Mouse (Mus musculus) spleen, adult 12 weeks (tissue): ENCODE data around the gene Fermt2.

ENCODE experiments used
- DNase-seq: peaks from one replicate; pipeline ENCODE4 v3.0.0; 2022; ENCODE audit warnings: low spot score

Fermt2 gene

DNA sequence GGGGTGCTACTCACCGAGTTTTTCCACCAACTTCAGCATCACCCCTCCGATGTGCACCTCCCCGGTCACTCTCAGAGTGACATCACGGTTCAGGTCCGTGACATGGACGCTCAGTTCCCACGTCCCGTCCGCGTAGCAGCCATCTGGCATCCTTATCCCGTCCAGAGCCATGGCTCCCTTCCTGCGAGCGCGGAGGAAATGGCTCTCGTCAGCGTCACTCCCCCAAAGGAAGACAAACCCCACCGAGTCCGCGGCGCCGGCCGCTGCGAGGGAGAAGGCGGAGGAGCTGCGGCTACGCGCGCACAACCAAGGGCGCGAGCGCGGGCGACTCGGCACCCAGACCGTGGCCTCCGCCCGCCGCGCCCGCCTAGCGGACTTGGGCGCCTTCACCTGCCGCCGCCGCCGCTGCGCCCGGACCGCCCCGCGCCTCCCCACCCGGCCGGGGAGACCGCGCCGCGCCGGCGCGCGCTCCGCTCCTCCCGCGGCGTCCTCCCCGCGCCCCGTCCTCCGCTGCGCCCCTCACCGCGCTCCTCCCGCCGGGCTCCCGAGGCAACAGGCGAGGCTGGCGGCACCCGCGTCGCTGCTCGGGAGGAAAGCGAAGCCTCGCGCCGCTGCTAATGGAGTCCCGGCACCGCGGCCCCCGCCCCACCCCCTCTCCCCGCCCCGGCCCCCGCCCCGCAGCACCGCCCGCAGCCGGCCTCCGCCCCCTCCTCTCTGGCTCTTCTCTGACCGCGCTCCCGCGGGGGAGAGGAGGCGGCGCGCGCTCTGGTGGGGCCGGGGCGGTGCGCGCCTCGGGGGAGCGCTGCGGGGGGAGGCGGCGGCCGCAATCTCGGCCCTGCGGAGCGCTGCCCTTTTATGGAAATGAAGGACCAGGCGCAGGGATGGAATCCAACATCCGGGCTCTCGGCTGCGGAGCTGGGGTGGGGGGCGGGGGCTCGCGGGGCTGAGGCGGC lies at the start of gene Fermt2:
Fermt2 (minus strand) TSS at position 708 of the 953 bp plus-strand sequence.
- DNase-seq: no peak

DNA sequence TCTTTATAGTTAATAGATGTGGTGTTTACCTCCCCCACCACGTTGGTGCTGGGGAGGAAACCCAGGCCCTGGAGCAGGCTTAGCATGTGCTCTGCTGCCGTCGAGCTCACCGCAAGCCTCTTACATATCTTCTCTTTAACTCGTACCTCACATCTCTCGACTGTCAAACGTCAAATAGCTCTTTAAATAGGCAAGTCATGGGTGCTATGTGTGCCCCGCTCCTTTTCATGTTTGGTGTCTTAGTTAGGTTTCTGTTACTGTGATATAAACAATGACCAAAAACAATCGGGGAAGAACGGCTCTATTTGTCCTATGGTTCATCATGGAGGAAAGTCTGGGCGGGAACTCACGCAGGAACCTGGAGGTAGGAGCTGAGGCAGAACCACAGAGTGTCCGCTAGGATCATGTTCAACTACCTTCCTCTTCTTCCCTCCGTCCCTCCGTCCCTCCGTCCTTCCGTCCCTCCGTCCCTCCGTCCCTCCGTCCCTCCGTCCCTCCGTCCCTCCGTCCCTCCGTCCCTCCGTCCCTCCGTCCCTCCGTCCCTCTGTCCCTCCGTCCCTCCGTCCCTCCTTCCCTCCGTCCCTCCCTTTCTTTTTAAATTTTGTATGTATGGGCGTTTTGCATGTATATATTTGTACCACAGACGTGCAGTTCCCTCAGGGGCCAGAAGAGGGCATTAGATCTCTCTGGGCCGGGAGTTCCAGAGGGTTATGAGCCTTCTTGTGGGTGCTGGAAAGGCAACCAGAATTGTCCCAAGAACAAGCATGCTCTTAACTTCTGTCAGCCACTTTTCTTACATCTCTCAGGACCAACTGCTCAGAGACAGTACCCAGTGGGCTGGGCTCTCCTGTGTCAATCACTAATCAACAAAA lies 36.4 kb upstream of the Fermt2 start:
- DNase-seq: peak; percentile 47

DNA sequence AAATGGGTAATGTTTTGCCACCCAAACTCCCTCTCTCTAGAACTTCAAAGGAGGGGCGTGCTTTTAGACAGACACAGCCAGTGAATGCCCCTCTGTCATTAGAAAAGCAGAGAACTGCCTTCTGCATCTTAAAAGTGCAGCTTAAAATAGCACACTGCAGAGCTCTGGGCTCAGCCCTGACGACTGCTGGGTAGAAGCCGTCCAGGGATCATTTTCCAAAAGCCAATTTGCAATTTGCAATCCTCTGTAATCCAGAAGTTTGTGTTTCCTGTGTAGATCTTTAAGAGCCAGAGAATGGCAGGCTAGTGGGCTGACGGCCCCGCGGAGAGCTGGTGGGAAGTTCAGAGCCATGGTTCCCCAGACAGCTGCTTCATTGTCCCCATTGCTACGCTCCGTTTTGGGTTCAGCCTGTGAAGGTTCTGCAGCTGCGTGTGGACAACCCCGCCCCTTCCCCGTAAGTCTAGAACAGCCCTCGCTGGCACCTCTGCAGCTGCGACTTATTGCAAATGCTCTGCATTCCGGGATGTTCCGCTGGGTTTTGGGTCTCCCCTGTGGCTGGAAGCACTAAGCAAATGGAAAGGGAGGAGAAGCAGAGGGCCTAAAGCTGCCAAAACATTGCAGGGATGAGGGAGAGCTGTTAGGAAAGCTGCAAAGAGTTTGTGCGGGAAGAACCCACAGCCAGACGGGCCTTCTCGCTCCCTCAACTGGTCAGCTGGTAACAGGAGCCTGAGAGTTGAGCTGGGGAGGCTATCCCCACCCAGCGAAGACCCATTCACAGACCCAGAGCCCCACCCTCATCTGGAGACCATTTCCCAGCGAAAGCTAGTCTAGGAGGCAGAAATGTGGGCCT lies 35.5 kb upstream of the Fermt2 start:
- no peak for DNase-seq

DNA sequence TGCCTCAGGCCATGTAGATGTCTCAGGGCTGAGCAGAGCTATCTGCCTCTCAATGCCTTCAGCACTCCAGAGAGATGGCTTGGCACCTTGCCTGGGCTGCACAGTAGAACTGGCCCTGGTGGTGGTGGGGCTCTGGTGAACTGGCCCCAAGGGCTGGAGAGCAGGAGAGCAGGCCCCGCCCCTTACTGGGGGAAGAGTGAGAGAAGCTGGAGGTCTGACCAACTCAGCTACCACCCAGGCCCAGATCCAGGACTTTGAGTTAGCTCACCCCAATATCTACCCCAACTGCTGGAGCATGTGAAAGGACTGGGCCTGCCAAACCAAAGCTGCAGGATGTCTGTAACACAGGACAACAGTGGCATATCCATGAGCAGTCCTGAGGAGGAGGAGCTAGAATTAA lies 33.7 kb upstream of the Fermt2 start:
- no peak for DNase-seq

DNA sequence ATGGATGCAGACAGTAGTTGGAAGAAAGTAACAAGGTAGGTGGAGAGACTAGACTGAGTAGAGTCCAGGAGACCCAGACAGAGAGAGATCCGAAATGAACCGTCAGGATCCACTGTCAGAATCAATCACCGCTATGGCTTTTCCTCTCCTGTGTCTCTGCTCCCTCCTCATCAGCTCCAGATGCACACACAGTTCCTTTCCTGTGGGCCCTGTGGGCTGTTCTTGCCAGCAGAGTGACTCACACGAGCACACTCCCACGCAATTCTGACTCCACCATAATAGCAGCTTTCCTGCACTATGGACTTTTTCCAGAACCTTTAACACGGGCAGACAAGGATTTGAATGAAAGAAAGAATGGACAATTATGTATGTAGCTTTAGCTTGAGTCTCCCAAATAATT lies 31.8 kb upstream of the Fermt2 start:
- DNase-seq: no peak

DNA sequence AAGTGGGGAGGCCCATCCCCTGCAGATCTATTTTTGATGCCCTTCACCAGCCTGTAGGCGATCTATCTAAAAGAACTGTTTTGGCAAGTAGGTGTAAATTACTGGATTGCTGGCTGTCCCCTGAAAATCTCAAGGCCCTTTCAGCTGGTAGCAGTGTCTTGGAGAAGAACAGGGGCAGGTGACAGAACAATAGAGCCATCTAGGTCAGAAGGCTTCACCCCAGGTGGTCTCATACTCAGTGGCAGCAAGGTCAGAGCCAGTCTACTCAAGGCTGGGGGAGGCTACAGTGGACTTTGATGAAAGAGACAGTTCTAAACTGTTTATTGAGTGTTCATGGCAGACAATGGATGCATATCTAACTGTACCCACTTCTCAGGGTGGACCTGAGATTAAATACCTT lies 29.1 kb upstream of the Fermt2 start:
- no peak for DNase-seq

DNA sequence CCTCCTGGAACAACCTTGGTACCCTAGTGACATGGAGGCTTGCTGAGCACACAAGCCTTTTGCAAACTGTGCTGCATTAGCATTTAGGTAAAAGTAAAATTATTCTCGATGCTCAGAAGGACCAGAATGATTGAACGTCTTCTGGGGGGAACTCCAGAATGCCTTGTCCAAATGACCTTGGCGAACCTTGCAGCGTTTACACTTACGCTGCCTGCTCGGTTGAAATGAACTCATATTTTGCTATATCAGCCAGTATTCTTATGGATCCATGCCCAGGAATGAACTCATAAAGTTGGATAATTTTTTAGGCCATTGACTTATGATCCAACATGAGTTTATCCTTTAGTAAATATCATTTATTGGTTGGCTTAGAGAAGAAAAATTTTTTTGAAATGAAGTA lies 24.4 kb upstream of the Fermt2 start:
- DNase-seq: no peak

DNA sequence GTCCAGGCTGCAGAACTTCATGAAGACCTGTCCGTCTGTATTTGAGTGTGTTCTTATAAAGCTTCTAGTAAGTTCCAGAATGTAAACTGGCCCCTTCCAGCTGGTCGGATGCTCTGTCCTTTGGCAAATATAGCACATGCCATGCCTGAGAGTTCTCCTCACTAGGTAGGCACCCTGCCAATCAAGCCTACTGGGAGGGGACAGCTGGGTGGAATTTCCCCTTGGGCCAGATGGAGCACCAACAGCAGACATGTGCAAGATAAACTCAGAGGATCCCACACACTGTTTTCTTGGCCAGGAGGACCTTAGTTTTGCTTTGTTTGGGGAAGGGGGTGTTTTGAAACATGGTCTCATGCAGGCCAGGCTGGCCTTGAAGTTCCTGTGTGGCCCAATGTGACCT lies 23.9 kb upstream of the Fermt2 start:
- DNase-seq: no peak

DNA sequence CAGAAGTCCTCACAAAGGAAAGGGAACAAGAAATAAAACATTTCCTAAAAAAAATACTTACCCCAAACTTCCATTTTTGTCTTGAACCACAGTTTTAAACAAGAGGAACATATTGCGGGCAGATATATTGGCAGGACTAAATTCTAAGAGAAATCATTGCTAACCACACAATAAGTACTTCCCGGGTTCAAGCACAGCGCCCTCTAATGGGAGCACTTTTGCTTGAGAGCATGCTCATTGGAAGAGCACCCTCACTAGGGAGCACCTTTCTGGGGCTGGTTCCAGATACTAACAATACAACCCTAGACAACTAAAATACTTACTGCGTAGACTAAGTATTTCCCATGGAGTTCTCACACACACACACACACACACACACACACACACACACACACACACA lies 22.5 kb upstream of the Fermt2 start:
- no peak for DNase-seq

DNA sequence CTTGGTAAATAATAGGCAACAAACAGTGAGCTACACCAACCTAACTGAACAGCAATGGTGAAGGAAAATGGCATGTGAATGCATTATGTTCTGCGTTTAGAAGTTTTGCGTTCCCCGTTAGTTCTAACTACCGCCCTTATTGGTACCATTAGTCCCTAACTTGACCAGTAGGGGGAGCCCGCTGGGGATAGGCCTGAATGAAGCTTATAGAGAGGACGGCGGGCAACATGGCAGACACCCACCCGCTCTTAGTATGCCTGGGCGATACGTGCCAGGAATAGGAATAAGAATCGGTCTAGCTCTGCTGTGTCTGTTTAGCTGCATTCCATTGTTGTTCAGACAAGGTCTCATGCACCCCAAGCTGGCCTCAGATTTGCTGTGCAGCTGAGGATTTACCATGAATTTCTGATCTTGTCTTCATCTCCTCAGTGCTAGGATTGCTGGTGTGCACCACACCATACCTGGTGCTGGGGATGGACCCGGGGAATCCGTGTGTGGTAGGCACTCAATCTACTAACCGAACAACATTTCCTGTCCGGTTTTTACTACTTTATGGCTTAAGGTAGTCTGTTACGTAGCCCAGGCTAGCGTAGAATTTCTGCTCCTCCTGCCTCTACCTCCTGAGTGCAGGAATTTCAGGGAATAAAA lies 21.3 kb upstream of the Fermt2 start:
- no peak for DNase-seq

DNA sequence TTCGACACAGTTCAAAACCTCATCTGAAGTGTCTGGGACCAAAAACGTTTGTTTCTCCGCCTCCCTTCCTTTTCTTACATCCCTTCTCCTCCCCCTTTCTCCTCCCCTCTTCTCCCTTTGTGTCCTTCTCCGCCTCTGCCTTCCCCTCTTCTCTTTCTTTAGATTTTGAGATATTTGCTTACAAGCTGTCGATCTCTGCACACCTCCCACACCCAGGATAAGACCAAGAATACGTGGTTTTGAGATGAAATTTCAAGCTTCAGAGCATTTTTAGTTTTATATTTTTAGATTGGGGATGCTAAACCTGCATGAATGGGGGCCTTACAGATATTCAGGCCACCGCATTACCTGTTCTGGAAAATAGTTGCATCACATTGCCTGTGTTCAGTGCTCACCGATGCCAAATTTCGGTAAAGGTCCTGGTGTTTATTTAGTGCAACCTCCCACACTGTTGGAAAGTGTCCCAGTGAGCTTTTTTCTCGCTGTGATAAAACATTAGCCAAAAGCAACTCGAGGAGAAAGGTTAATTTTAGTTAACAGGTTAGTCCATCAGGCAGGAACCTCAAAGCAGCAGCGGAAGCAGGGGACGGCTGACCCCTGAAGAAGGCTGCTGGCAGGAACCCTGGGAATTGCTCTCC lies 20.2 kb upstream of the Fermt2 start:
- DNase-seq: no peak

DNA sequence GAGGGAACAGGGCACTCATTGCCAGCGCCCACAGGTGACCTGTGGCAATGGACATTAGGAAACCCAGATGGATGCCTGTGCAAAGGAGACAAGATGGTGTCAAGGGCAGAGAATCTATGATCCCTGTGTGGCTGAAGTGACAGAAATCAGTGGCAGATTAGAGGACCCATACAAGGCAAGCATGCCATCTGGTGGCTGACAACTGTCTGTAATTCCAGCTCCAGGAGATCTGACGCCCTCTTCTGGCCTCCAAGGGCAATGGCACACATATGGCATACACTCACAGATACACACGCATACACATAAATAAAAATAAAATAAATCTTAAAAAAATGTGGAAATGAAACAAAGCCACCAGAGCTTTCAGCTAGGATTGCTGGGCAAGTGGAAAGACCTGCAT lies 18.2 kb upstream of the Fermt2 start:
- no peak for DNase-seq

DNA sequence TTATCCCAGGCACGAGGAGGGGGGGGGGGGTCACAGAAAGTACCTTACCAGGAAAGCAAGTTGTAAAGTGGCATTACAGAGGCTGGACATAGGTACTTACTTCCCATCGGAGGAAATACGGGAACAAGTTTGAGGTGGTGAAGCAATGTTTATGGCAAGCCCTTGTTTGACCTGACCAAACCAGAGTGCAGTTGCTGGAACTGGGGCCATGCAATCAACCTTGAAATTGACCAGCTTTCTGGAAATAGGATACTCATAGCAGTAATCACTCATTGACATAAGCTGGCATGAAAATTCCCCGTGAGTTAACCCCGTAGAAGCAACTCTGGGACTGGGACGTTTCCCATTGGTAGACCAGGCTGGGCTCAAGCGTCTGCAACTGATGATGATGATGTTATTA lies 15.0 kb upstream of the Fermt2 start:
- no peak for DNase-seq

DNA sequence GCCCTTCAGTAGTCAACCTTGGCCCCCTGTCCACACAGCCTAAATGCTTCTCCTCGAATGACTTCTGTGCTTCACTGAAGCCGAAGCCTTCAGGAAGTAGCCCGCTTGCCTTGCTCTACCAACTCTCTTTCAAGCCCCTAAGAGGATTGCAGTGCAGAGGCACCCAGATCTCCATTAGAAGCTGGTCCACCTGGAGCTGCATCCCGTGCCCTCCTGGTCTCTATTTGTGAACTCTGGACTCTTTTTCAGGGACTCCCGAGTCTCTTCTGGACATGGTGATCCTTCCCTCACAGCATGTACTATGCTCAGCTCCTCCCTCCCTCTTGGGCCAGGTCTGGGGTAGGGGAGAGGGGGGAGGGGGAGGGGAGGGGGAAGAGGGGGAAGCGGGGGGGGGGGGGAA lies 14.1 kb upstream of the Fermt2 start:
- DNase-seq: no peak

DNA sequence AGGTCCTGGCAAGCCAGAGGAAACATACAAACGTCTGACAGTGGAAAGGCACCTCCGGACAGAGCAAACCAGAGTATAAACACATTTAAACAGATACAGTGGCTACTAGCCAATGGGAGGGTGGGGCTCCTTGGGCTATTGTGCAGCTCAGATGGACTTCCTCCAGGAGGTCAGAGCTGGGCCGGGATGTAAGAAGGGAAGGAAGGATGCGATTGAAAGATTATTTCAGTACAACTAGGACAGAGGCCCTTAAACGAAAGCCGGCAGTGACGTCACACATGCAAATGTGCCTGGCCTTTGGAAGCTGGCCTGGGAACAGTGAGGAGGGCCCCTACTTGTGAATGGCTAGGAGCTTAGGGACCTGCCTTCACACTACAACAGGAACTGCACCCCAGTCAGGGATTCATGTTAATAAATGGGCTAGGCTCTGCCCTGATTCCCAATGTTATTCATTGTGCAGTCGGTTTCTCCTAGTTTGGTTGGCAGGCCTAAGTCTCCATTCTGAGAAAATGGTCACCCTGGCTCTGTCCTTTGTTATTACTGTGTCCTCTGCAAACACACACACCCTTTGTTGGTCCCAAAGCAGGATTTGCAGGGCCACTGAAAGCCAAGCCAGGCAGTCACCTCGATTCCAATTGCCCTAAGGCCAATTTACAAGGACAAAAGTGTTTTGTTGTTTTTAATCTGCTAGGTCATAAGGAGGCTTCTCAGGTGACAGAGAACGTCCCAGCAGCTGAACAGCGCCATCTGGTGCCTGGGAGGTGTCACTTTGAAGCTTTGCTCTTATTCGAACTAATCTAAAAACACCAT lies 9.9 kb upstream of the Fermt2 start:
- DNase-seq: no peak

DNA sequence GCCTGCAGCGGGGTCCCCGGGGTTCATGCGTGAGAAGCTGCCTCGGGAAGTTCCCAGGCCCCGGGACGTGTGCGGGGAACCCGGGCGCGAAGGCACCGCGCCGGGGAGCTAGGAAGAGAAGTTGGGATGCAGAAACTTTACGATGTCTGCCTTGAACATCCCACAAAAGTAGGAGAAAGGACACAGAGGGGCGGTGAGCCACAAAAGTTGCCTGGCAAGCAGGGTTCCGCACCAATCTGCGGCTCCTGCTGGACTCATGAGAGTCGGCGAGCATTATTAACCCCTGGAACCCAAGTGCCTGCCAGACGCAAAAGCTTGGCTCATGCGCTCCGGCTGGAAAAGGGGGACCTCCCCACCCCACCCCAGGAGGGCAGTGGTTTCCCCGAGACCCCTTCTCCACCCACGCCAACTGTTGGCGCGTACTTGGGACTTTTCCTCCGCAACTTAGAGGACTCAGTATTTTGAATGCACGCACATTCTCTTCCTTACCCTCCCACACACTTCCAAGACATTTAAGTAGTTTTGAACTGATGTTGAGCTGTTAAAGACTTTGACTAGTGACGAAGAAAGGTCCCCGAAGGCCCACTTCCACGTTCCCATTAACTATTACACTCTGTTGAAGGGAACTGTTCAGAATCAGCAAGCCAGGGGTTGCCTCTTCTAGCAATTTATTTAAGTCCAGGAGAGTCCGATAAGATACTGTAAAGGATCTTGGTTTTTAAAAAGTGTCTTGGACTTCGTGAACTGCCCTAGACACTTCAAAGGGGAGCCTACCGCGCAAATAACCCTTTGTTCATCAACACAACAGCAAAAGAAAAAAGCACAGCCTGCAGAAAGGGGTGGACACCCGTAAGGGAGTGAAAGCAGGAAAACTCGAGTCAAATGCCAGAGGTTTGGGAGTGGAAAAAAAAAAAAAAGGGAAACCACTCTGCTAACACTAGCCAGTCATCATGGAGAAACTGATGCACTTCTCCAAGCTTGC lies 737 bp upstream of the Fermt2 start:
- DNase-seq: no peak

DNA sequence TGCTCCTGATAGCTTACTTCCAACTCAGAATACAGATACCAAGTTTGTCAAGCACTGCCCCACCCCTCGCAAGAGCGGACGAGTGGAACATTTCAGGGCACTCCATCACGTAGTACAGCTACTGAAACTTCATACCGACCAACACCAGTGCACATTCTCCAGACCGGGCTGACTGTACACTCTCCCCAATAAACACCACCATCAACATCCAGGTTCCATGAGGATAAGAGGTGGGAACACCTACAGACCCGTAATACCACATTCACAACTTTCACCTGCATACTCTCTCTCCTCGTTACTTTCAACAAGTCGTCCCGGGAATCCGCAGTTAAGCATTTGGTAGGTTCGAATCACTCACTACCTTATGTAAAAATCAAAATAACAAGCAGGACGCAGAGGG lies 1.1 kb downstream of the Fermt2 start:
- DNase-seq: no peak

DNA sequence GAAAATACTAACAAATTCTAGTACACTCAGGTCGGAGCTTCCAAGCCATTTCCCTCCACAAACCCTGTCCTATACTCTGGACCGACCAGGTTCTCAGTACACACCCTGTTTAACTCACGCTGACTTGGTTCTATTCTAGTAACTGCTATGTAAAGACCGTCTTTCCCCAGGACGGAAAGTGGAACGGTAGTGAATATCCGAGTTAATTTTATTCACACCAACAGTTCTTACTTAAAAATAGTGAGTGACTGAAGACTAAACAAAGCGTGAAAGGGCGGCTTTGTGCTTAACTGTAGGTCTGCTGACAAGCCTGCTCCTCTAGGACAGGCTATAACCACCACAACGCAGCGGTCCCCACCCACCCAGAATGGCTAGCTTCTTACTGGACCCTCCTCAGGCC lies 14.1 kb downstream of the Fermt2 start:
- DNase-seq: no peak

DNA sequence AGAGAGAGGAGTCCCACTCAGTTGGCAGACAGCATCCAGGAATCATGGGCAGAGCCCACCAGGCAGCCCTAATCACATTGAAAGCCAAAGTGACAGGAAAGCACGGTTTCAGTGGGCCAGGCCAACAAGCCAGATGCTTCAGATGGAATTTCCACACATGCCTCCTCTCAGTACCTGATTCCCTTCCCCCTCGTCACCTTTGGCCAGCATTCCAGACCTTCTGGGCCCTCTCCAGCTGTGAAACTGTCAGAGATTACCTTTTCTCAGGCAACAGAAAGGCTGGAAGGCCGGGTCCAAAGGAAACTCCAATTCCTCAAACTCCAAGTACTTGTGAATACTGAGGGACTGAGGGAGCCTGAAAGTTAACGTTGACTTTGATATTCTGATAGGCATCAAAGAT lies 19.1 kb downstream of the Fermt2 start:
- no peak for DNase-seq
